Mouse (Mus musculus) urinary bladder, adult 18-20 months (tissue): ENCODE results near the gene Cd33.

Experiments
- DNase-seq, 2 experiments: peaks; one replicate each; pipeline ENCODE4 v3.0.0; 2022; ENCODE audit warnings: low spot score in 2 of 2, mixed read lengths in 2 of 2

Cd33 gene

GRCm38 (mm10) chr7:43544225-43544977, at the start of gene Cd33:
Cd33 (minus strand) TSS chr7:43544428.
- DNase-seq = no peak

GRCm38 (mm10) chr7:43584790-43585189, 40.6 kb upstream of the Cd33 start:
- DNase-seq = no peak

GRCm38 (mm10) chr7:43580526-43580925, 36.3 kb upstream of the Cd33 start:
- no peak for DNase-seq

- peak; percentile 62 to 87 for DNase-seq
These were observed 35.4 kb upstream of the Cd33 start, which contains the start of gene Zfp719 for GRCm38 (mm10) chr7:43579440-43580171. Zfp719 (plus strand) TSS chr7:43579610.

GRCm38 (mm10) chr7:43571216-43571615, 27.0 kb upstream of the Cd33 start:
- DNase-seq = no peak

GRCm38 (mm10) chr7:43563300-43563699, 19.1 kb upstream of the Cd33 start:
- DNase-seq = no peak

- no peak for DNase-seq
These were observed 18.4 kb upstream of the Cd33 start for GRCm38 (mm10) chr7:43562651-43563070.

GRCm38 (mm10) chr7:43562006-43562633, 17.9 kb upstream of the Cd33 start, which contains the start of gene Zfp658:
Zfp658 (plus strand) TSS chr7:43562256.
- peak; percentile 56 to 74 for DNase-seq

GRCm38 (mm10) chr7:43556901-43557300, 12.7 kb upstream of the Cd33 start:
- DNase-seq = no peak

GRCm38 (mm10) chr7:43555351-43555750, 11.1 kb upstream of the Cd33 start:
- no peak for DNase-seq

- DNase-seq = no peak
These were observed 10.3 kb upstream of the Cd33 start for GRCm38 (mm10) chr7:43554550-43554949.

GRCm38 (mm10) chr7:43553153-43553552, 8.9 kb upstream of the Cd33 start:
- no peak for DNase-seq

GRCm38 (mm10) chr7:43548206-43548605, 4.0 kb upstream of the Cd33 start:
- DNase-seq = no peak

- no peak for DNase-seq
These were observed 3.4 kb upstream of the Cd33 start for GRCm38 (mm10) chr7:43547666-43548065.

- no peak for DNase-seq
These were observed 1.7 kb upstream of the Cd33 start for GRCm38 (mm10) chr7:43545656-43546545.

GRCm38 (mm10) chr7:43538524-43538923, 5.7 kb downstream of the Cd33 start:
- no peak for DNase-seq

GRCm38 (mm10) chr7:43532936-43533505, 11.2 kb downstream of the Cd33 start:
- DNase-seq = no peak

- no peak for DNase-seq
These were observed 13.9 kb downstream of the Cd33 start for GRCm38 (mm10) chr7:43530216-43530785.

GRCm38 (mm10) chr7:43525313-43525712, 18.9 kb downstream of the Cd33 start:
- no peak for DNase-seq

- no peak for DNase-seq
These were observed 21.5 kb downstream of the Cd33 start for GRCm38 (mm10) chr7:43522776-43523175.

- no peak for DNase-seq
These were observed 25.9 kb downstream of the Cd33 start for GRCm38 (mm10) chr7:43518341-43518740.
